In genomic region chr3:38617989-38618388, GRCm38 (mm10) we compare ENCODE assay signal across 29 mouse cellular contexts.
DNase-seq lines count a peak whose midpoint lies in the region; ATAC-seq lines count a peak whose summit lies in the region.
"Had no signal": no experiment of that assay in that cellular context is flagged by ENCODE, and none has a peak within 500 bp of the region (broad histone marks: within the 10 kb centered on the region; RNA-seq: fewer than 3 reads in every experiment).

No protein-coding gene starts in this region.

- H3K4me2 ChIP-seq in embryonic facial prominence, embryonic 13.5 days, result no peak overlapping the region
- H3K4me2 ChIP-seq in heart, embryonic 15.5 days, result peak overlapping the region; percentile 16; the same call in 1 of the 2 replicates
- H3K4me2 ChIP-seq: hindbrain, embryonic 12.5 days; liver, embryonic 15.5 days; lung, embryonic 15.5 days had no signal

- no peaks in the 10 kb centered on the region for H3K9me3 ChIP-seq in embryonic facial prominence, embryonic 13.5 days
- H3K9me3 ChIP-seq in embryonic facial prominence, embryonic 10.5 days, result no peaks in the 10 kb centered on the region
- H3K9me3 ChIP-seq in heart, embryonic 15.5 days (replicated peaks), result no peaks in the 10 kb centered on the region
- H3K9me3 ChIP-seq: forebrain, embryonic 10.5 days; heart, embryonic 10.5 days; hindbrain, embryonic 12.5 days; liver, embryonic 15.5 days; lung, embryonic 15.5 days had no signal

- ATAC-seq in embryonic facial prominence, embryonic 13.5 days (ENCODE audit: insufficient number of reproducible peaks, insufficient read depth, low FRiP score, low TSS enrichment, low read depth), result no peak
- ATAC-seq in heart, embryonic 15.5 days (replicated peaks; ENCODE audit: insufficient number of reproducible peaks, insufficient read depth, low FRiP score, low read depth), result no peak
- ATAC-seq: forebrain, embryonic 16.5 days; inflammation-experienced regulatory T-cells, adult 6 months had no signal

- H3K4me3 ChIP-seq in embryonic facial prominence, embryonic 13.5 days, result no peak overlapping the region
- no peak overlapping the region for H3K4me3 ChIP-seq in embryonic facial prominence, embryonic 10.5 days
- no peak overlapping the region for H3K4me3 ChIP-seq in heart, embryonic 15.5 days
- H3K4me3 ChIP-seq: forebrain, embryonic 10.5 days; heart, embryonic 10.5 days; hindbrain, embryonic 12.5 days; liver, embryonic 15.5 days; lung, embryonic 15.5 days had no signal

- DNase-seq in embryonic facial prominence, embryonic 10.5 days (ENCODE audit: low spot score), result no peak
- DNase-seq in heart, postnatal 14 days, result no peak
- DNase-seq in layer of hippocampus, adult 9-11 months, result peak; percentile 31
- no peak for DNase-seq in layer of hippocampus, postnatal 25 days (ENCODE audit: extremely low spot score in 1 of 2, low spot score in 1 of 2)
- peak; percentile 15 for DNase-seq in 3T3-L1 (ENCODE audit: low read depth, low spot score)
- DNase-seq in urinary bladder, postnatal 36 days (ENCODE audit: low spot score in 2 of 2), result no peak
- DNase-seq: adrenal gland, postnatal 10 days; cerebellum, adult 8-10 months; cerebellum, postnatal 36 days; embryo, embryonic 11 days; gastrocnemius, postnatal 25 days; kidney, adult 8-10 months; kidney, postnatal 10 days; liver; lung, postnatal 36 days; midbrain, embryonic 14.5 days; retina, postnatal 1 day; right cerebral cortex, postnatal 4 days; thymus, postnatal 25 days had no signal

- H3K4me1 ChIP-seq in embryonic facial prominence, embryonic 13.5 days, result peaks cover 19% of the 10 kb centered on the region
- peaks cover 12% of the 10 kb centered on the region for H3K4me1 ChIP-seq in embryonic facial prominence, embryonic 10.5 days
- peaks cover 14% of the 10 kb centered on the region for H3K4me1 ChIP-seq in heart, embryonic 15.5 days (replicated peaks)
- H3K4me1 ChIP-seq: liver, embryonic 15.5 days; megakaryocyte, embryonic 14.5 days had no signal

- no peak overlapping the region for H3K9ac ChIP-seq in embryonic facial prominence, embryonic 13.5 days
- H3K9ac ChIP-seq in heart, embryonic 15.5 days, result no peak overlapping the region
- H3K9ac ChIP-seq: hindbrain, embryonic 12.5 days; liver, embryonic 15.5 days; lung, embryonic 15.5 days had no signal

- WGBS in embryonic facial prominence, embryonic 13.5 days, result 15% methylated on average over 3 of the region's 3 CpGs
- WGBS in embryonic facial prominence, embryonic 10.5 days, result 65% methylated on average over 3 of the region's 3 CpGs
- WGBS in heart, embryonic 15.5 days, result 45% methylated on average over 3 of the region's 3 CpGs

- H3K27me3 ChIP-seq in embryonic facial prominence, embryonic 13.5 days, result no peaks in the 10 kb centered on the region
- no peaks in the 10 kb centered on the region for H3K27me3 ChIP-seq in embryonic facial prominence, embryonic 10.5 days (replicated peaks; ENCODE audit: low read depth, poor library complexity, severe bottlenecking)
- H3K27me3 ChIP-seq in heart, embryonic 15.5 days, result no peaks in the 10 kb centered on the region
- H3K27me3 ChIP-seq: hindbrain, embryonic 12.5 days; liver, embryonic 15.5 days; lung, embryonic 15.5 days; megakaryocyte, embryonic 14.5 days had no signal

- intact Hi-C loops in heart, postnatal 14 days (cut with DNase I), result no loop called here

- peak overlapping the region; percentile 60 for H3K27ac ChIP-seq in embryonic facial prominence, embryonic 13.5 days
- no peak overlapping the region for H3K27ac ChIP-seq in embryonic facial prominence, embryonic 10.5 days (replicated peaks)
- peak overlapping the region; percentile 51 for H3K27ac ChIP-seq in heart, embryonic 15.5 days
- H3K27ac ChIP-seq: forebrain, embryonic 10.5 days; heart, embryonic 10.5 days; hindbrain, embryonic 12.5 days; liver, embryonic 15.5 days; lung, embryonic 15.5 days had no signal

- no peaks in the 10 kb centered on the region for H3K36me3 ChIP-seq in embryonic facial prominence, embryonic 13.5 days
- no peaks in the 10 kb centered on the region for H3K36me3 ChIP-seq in embryonic facial prominence, embryonic 10.5 days (replicated peaks)
- H3K36me3 ChIP-seq in heart, embryonic 15.5 days, result no peaks in the 10 kb centered on the region
- H3K36me3 ChIP-seq: forebrain, embryonic 10.5 days; heart, embryonic 10.5 days; hindbrain, embryonic 12.5 days; liver, embryonic 15.5 days; lung, embryonic 15.5 days had no signal

Comparison
In these comparisons a context has a peak if more than half of its experiments do, and no peak if none do; other contexts are left out.
1. DNase-seq: peak in layer of hippocampus, adult 9-11 months (single experiment) and 3T3-L1 (single experiment); none in embryonic facial prominence, embryonic 10.5 days (single experiment), heart, postnatal 14 days (0 of 2), layer of hippocampus, postnatal 25 days (0 of 2) and urinary bladder, postnatal 36 days (0 of 2).